Mouse (Mus musculus) kidney, postnatal 25 days (tissue): ENCODE data around the gene Reep6.
"Not testable (repeated sequence)": the region's sequence is repeated elsewhere in the genome, so short reads cannot be mapped to it uniquely, and the experiment has no call there.

Experiments used
- DNase-seq, 2 experiments: peaks; one replicate each; pipeline ENCODE4 v3.0.0; 2021; ENCODE audit warnings: mixed read lengths in 2 of 2

The Reep6 gene

DNA sequence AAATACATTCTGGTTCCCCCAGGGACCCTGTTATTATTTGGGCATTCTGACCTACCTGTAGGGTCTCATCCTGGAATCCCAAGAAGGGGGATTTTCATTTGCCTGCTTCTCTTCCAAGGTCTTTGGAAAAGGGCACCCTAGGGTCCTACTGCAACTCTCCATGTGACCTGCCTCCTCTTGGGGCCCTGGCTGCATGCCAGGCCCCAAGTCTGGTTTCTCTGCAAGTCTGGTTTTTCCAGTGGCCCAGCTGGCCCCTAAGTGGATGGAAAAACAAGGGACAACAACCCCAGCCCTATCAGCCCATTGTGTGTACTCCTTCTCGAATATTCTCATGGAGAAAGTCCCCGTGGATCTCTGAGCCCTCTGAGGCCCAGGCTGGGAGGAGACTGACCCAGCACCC lies 1.1 kb downstream of the Reep6 start:
- no peak for DNase-seq

DNA sequence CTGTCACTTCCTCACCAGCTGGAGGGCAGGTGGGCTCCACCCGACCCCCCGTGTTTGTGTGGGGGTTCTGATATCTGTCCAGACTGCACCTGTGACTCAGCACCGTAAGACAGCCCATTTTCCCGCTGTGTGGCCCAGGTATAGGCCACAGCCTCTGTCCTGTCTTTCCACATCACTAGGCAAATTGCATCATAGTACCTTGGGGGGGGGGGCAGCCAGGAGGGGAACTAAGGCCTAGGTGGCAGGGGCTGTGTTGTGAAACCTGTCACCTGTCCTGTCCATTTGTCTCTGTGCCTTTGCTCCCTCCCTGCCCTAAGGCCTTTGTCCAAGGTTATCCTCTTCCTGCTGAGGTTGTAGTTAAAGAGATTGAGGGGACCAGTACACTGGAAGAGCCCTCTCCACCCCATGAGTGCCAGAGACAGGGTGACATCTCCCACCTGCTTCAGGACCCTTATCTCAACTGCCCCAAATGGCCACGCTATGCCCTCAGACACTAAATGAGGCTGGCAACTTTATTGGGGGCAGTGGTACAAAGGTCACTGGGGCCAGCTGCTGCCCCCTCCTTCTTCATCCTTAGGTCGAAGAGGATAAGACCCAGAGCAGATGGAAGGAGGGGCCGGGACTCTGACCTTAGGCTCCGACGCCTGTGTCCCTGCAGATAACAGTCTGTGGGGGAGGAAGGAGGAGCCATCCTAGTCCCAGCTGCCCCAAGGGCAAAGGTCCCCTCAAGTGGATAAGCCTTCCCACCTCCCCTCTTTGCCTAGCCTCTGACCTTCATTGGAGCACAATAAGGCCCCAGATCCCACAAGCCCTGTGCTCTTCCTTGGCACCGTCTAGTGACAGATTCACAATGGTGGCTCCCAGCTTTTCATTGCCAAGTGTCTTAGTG lies 2.1 kb downstream of the Reep6 start:
- peak in 1 of 2 experiments; percentile 72 for DNase-seq

DNA sequence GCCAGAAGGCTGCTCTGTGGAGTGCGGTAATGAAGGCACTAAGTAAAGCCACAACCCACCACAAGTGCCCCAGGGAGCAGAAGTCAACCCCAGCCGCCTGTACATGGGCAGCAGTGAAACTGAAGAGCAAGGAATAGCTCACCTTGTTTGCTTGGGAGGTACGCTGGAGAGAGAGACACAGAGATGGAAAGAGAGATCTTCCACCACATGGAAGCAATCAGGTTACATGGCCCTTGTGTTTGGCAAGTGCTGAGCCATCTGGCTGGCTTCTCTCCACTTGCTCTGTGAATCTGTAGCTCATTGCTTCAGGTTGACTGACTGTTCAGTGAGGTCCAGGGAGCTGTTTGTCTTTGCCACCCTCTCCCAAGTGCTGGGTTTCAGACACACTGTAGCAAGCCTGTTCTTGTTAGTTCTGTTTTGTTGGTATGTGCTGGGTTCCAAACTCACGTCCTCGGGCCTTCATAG lies 2.8 kb downstream of the Reep6 start:
- DNase-seq, result no peak

DNA sequence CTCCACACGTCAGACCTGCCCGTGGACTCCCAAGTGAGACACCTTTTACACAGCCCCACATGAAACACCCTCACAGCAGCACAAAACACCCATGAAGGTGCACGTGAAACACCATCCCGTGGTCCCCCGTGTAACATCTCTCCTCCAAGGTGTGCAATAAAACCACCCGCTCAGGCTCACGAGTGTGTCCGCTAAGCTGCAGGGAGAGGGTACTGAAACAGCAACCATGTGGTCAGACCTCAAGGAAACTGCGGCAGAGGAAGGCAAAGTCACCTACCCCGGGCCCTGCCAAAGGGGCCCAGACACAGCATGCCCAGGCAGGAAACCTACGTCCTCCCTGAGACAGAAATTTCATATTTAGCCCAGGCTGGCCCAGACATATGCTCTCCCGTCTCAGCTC lies 6.5 kb downstream of the Reep6 start:
- no peak for DNase-seq

DNA sequence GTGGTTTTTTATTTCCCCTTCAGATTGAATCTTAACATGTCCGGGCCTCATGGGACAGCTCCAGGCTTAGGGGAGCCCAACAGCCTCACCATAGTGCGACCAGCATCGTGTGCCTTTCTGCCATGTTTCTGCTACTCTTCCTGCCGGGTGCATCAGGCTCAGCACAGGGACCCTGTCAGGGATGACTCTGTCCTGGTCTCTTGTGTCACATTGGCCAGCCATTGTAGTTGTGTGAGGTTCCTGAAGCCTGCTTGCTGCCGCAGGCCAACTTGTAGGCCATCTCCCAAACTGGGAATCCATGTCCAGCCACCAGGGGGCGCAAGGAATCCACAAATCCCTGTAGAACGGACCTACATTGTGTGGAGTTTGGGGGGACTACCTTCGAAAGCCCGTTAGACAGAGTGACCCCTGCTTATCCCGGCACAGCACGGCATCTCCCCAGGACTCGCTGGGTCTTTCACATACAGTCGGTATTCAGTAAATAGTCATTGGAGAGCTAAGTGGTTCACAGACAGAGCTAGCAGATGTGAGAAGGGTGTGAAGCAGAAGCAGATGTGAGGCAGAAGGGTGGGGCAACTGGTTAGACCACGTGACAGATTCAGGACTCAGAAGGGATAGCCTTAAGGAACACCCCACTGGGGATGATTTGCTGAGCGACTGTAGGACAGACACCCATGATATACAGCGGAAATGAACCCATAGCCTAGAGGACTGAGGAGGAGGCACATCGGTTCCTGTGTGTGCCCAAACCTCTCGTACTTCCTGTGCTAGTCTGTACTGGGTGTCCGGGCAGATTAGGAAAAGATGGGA lies 10.4 kb downstream of the Reep6 start:
- peak; percentile 82 to 91 for DNase-seq

DNA sequence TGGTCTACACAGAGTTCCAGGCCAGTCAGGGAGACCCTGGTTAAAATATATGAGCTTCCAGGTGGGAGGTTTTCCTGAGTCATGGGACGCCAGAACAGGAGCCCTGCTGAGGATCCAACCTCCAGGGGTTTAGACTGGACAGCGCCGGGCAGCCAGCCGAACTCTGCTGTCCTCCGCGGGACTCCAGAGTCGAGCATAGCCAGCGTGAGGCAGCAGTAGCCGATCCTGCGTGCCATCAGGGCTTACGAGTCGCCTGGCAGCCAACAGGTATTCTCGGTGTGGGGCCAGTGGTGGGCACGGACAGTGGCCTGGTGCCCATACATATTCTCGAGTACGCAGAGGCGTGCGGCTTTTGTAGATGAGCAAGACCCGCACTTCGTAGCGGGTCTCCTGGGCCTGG lies 11.3 kb downstream of the Reep6 start:
- DNase-seq, result no peak

DNA sequence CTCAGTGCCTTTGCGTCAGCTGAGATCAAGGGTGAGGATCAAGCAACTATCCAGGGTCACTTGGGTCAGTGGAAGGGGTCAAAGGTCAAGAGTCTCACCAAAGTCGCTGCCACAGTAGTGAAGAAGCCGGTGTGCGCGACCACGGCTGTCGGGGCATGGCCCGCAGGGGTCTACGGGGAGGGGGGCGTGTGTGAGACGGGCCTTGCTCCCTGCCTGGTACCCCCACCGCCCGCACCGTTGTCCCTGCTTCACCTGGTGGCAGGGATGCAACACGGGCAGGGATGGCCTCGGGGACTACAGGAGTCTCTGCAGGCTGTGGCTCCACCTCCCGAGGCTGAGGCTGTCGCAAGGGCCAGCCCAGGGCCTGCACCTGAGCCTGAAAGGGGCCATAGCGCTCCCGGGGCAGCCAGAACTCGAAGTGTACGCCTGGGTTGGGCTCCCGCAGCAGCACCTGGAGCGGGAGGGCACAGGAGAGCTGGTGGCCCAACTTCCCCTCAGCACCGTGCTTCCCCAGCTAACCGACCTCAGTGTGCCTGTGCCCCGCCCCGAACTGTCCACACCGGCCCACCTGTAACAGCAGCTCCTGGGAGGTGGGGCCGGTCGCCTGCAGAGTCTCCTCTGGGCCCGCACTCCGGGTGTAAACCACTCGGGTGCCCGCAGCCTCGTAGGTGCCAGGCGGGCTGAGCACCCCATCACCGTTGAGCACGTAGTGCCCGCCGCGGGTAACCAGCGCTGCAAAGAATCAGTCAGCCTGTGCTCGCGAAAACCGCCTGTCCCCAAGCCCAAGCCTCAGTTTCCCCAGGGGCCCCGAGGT lies 11.9 kb downstream of the Reep6 start:
- DNase-seq, result no peak

DNA sequence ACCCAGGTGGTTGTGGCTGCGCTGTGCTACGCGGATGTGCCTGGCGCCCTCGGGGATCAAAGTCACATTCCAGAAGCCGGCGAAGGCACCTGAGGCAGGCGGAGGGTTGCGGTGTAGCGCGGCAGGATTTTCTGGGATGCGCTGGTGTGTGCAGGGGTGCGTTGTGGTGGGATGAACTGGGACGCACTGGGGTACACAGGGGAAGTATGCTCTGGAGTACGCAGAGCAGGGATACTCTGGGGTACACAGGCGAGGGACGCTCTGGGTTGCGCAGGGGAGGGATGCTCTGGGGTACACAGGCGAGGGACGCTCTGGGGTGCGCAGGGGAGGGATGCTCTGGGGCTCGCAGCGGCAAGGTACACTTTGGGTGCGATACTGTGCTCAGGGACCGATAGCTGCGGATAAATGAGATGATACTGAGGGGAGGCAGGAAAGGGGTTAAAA lies 12.6 kb downstream of the Reep6 start:
- DNase-seq, result no peak

DNA sequence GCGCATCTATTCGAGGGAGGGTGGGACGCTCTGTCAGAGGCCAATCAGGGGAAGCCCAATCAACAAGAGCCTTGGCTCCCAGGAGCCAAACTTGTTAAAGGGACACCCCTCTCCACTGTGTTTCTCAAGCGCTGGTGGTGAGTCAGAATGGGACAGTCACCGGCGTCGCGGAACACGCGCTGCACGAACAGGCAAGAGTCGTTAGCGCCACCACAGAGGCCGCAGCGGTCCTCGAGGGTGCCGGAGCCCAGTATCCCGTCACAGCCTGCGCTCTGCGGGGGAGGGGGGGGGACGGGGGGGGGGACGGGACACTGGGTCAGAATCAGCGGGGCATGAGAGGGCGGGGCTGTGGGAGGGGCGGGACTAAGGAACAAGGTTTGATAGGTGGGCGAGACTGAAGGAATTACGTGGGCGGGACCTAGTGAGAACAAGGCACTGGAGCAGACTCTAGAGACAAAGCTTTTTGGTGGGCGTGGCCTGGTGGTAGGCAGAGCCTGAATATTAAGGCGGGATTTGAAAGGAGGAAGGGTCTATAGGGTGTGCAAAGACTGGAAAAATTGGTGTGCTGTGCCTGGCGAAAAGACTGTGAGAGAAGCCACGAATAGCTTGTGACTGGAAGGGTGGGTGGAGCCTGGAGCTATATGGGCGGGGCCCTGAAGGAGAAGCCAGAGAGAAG lies 13.1 kb downstream of the Reep6 start:
- peak; percentile 63 to 76 for DNase-seq

DNA sequence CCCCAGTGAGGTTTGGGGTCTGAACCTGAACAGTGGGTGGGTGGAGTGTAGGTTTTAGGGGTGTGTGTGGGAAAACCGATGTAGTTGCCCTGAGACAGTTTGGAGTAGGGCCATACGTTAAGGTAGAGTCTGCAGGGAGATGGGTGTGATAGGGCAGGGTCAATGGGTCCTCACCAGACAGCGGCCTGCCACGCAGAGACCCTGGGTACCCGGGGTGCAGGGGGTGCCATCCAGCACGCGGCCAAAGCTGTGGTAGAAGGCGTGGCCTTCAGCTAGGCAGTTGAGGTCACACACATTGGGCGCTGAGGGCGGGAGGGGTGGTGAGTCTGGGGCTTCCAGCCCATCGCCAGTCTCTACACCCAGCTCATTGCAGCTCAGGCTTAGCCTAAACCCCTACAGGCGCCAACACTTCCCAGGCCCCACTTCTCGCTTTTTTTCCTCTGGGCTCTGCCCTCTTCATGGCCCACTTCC lies 13.7 kb downstream of the Reep6 start:
- no peak for DNase-seq

DNA sequence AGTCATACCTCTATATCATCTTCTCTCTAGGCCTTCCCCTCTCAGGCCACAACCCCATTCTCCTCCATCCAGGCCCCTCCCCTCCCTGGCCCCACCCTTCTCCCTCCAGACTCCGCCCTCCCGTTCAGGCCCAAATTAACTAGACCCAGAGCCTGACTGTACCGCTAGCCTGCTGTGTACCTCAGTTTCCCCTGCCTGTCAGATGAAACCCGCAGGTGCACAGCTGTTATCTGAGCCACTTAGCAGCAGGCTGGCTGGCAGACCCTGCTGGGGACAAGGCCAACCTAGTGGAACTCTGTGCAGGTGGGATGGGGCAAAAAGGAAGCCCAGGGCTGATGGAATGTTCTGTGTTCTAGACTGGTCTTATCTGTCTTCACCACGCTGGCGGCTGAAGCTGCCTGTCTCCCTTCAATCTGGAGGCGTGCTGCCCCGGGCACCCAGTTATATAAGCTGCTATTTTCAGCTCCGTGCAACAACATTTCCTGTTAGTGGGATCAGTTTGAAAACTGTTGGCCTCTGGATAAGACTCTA lies 14.4 kb downstream of the Reep6 start:
- peak in 1 of 2 experiments; percentile 70 for DNase-seq

DNA sequence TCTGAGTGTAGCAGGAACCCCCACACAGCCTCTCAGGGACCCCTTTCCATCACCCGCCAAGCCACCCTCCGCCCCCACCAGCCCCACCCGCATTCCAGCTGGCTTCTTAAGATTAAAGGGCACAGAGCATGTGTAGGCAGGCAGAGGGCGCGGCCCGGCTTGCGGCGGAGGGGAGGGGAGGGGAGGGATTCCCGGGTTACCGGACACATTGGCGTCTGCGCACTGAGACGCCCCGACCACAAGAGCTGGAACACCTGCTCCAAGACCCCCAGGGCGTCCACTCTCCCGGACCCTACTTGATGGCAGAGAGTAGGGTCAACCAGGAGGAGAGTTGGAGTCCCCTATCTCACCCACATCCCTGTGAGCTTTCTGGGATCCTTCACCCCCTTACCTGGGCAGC lies 15.4 kb downstream of the Reep6 start:
- DNase-seq, result no peak

DNA sequence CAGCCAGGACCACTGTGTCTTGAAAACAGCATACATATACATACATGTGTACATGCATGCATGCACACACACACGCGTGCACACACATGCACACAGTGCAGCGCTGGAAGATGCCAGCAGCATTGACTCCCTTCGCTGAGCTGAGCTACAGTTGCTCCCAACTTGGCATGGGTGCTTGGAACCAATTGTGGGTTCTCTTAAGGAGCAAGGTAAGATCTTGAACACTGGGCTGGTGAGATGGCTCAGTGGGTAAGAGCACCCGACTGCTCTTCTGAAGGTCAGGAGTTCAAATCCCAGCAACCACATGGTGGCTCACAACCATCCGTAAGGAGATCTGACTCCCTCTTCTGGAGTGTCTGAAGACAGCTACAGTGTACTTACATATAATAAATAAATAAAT lies 16.2 kb downstream of the Reep6 start:
- DNase-seq, result not testable (repeated sequence)

DNA sequence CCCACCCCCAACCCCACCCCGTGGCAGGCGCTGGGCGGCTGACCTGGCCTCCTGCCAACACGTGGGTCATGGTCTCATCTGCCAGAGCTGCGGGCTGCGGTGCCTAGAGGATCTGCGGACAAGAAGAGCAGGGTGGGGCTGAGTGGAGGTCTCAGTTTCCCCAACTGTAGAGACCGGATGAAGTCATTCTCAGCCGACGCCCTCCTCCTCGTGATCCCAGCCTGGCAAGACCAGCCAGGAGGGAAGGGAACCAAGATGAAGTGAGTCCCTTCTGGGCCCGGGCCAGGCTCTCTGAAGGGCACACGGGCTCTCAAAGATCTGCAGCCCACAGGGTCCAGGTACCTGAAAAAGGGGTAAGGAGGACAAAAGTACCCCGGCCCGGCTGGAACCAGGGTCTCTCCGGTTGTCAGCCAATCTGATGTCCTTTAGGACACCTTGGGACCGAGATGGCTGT lies 17.8 kb downstream of the Reep6 start:
- DNase-seq, result no peak

DNA sequence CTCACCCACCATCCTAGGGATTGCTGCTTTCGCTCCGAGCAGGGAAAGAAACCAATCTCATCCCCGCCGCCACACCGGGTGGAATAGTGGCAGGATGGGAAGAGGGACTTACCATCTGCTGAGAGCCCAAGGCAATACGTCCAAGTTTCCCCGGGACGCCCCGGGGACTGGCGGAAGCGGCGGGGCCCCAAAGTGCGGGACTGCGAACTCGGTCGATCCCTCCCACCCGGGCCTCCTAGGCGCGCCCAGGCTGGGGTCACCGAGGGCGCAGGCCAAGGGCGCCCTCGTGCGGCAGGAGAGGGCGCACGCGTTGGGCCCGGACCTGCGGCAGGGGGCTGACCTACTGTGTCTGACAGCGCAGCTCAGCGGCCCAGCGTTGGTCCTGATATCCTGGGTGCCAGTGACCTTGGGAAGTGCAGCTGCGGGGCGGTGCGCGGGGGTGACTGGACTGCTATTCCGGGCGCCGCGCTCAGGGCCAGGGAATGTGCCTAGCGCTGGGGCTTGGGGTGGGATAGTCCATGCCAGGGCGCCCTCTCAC lies 18.6 kb downstream of the Reep6 start, which contains the start of gene Adamtsl5:
Adamtsl5 (minus strand) TSS at position 169 of the 538 bp plus-strand sequence.
- DNase-seq, result peak; percentile 33 to 70

DNA sequence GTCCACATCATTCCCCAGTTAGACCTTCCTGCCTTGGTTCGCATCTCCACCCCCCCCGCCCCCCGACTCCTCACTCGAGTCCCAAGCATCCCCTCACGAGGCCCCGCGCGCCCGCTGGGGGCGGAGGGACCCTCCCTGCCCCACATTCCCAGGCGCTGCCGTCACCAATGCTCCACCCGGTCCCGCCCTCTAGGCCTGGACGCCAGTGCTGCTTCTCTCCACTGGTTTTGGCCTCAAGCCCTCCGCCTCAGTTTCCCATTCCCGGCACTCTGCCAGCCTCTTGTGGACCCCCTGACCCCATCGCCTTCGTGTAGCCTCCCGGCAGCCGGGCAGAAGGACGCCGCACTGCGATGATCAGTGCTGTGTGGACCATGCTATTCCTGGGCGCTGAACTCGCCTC lies 19.2 kb downstream of the Reep6 start:
- DNase-seq, result no peak

DNA sequence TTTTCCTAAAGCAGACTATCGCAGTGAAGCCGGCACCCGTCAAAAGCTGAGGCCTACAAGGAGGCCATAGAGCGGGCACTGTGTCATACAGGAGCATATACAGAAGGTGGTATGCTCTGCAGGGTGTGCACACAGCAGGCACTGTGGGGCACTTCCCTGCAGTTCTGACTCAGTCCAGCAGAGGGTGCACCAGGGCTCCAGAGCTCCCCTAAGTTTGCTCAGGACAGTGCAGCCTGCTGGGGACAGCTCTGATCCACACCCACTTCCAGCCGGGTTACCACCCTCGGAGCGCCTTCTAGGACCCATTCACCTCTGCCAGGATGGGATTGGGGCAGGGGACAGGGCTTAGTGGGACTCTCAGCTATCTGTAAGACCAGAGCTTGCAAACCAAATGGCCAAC lies 20.5 kb downstream of the Reep6 start:
- peak; percentile 85 to 93 for DNase-seq

DNA sequence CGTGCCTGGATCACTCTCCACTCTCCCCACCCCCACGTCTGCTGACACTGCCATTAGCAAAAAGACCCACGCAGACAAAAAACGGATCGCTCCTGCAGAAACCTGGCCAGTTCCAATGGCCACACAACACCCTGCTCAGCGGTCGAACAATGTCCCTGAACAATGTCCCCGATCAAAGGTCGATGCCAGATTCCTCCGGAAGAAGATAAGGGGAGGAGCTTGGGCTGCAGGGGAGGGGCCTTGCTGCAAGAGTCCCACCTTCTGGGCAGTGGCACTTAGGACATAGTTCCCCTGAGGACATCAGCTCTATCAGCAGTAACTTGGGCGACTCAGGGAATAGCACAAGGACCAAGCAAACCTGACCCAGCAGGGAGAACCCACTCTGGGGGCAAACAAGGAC lies 22.1 kb downstream of the Reep6 start:
- peak; percentile 73 to 86 for DNase-seq

DNA sequence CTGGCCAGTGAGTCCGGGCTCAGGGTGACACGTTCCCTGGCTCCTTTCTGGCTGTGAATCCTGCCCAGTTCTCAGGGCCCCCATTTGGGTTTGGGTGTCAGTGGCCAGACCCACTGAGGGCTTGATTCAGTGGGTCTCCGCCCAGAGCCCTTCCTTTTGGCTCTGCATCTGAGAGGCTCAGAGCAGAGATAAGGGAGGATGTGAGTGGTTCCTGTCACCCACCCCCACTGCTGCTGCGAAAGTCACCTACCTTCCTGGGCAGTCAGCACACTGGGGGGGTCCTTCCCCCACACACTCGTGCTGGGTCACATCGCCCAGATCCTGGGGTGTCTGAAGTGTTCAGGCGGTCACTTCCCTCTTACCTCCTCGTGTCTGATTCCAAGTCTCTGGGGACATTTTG lies 23.0 kb downstream of the Reep6 start:
- DNase-seq, result peak in 1 of 2 experiments; percentile 32

DNA sequence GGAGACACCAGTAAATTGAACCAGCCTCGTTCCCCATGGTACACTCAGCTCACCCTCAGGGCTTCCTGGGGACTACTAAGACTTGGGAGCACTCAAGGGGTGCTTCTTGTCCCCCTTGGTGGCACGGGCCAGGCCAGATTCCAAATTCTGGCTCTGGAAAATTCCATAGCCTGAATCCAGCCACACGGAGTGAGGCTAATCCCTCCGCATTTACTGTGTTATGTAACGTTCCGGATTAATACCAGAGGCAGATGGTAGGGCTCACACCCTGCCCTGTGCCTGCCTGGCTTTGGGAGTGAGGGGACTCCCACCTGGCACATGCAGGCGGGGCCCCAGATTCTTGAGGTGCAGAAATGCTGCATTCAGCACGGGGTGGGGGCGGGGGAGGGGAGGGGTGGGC lies 25.7 kb downstream of the Reep6 start:
- no peak for DNase-seq

DNA sequence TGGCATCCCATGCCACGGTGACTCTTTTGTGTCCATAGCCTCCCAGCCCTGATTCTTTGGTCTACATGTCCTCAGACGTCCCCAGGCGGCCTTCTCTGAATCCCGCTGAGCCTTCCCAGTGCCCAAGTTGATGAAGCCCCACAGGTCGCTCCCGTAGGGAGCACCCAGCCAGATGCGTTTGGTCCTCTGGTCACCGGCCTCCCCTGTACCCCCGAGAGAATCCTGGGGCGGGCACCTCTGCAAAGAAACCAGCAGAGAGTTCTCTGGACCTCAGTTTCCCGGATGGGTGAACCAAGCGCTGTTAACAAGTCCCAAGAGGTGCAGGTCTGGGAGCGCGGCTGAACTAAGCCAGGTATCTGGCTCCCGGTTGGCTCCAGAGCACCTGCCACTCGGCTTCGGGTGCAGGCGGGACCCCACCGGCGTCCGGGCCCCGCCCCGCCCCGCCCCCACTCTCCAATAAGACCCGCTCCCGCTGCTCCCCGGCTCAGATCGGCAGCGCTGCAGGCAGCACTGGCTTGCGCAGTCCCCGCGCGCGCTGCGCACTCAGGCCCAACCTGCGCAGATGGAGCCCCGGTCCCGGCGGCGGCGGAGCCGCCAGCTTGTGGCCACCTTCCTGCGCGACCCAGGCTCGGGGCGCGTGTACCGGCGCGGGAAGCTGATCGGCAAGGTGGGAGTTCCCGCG lies 26.4 kb downstream of the Reep6 start, which contains the start of gene Plk5:
Plk5 (plus strand) TSS at position 459 of the 682 bp plus-strand sequence.
- DNase-seq, result no peak
